Mouse (Mus musculus) C2C12 (cell line): ENCODE results near the gene Cyp26c1.

Experiments
- CTCF ChIP-seq: IDR thresholded peaks from one replicate; pipeline ENCODE4 v1.5.1; 2011; ENCODE audit not compliant: control insufficient read depth, insufficient read depth, insufficient read length
- MAX ChIP-seq: IDR thresholded peaks from one replicate; pipeline ENCODE4 v1.6.1; 2011; ENCODE audit warnings: mild to moderate bottlenecking, control low read depth
- MYOD1 ChIP-seq: IDR thresholded peaks from one replicate; pipeline ENCODE4 v1.6.1; 2011; ENCODE audit warnings: low read depth; ENCODE audit not compliant: control insufficient read depth, insufficient read length
- MYOG ChIP-seq: IDR thresholded peaks from one replicate; pipeline ENCODE4 v1.6.1; 2011; ENCODE audit not compliant: control insufficient read depth, insufficient read length; ENCODE audit errors: extremely low read depth
- USF1 ChIP-seq: IDR thresholded peaks from one replicate; pipeline ENCODE4 v1.6.1; 2011; ENCODE audit warnings: low read depth, mild to moderate bottlenecking, control low read depth, moderate library complexity

DNA sequence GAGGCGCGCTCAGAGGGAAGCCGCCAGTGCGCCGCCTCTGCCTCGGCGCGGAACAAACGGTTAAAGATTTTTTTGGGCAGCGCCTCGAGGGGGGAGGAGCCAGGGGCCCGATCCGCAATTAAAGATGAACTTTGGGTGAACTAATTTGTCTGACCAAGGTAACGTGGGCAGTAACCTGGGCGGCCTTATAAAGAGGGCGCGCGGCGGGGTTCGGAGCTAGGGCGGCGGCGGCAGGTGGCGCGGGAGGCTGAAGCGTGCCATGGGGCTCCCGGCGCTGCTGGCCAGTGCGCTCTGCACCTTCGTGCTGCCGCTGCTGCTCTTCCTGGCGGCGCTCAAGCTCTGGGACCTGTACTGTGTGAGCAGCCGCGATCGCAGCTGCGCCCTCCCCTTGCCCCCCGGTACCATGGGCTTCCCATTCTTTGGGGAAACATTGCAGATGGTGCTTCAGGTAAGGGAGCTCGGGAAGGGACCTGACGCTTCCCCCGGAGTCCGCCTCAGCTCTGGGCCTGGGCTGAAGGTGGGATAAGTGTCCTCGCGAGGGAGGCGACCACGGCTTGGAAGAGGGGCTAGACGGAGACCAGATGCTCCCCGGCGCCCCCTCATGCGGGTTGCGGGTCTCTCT lies 12.4 kb downstream of the Cyp26c1 start, which contains the start of gene Cyp26a1:
- TF ChIP-seq CTCF (no peak), USF1 (no peak), MYOG (no peak), MAX (no peak), MYOD1 (no peak)
